Mouse (Mus musculus): ENCODE measurements at regions not wholly inside any gene's neighbourhood (a gene's known extent, or its start where the extent isn't known, plus 50 kb on each side); places are given as distances from the start of the nearest gene placed in this dataset.

DNA sequence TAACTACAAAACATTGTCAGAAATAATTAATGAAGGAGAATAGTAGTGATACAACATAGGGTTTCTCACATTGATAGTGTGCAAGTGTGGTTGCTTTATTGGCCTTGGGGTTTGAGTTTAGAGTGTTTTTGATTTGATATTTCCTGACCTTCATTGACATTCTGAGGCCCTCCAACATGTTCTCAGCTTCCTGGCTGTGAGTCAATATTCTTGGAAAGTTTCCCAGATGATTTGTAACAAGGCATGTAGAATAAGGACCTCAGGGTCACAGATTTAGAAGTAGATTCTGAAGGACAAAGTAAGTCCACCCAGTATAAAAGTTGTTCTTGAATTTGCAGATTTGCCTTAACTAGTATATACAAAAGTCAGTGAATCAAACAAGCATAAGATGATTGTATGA is 969.7 kb upstream of the Pcdh9 start:
- DNase-seq = peak; percentile 55

- DNase-seq = peak; percentile 2
These were observed 978.5 kb upstream of the Pcdh9 start for GRCm38 (mm10) chr14:94869011-94869410.

- DNase-seq = no peak
These were observed 995.0 kb upstream of the 4921530L21Rik start for GRCm38 (mm10) chr14:94886054-94886453.

- DNase-seq = no peak
These were observed 985.7 kb upstream of the 4921530L21Rik start for GRCm38 (mm10) chr14:94895261-94895769.

- DNase-seq = no peak
These were observed 982.3 kb upstream of the 4921530L21Rik start for GRCm38 (mm10) chr14:94898667-94899281.

DNA sequence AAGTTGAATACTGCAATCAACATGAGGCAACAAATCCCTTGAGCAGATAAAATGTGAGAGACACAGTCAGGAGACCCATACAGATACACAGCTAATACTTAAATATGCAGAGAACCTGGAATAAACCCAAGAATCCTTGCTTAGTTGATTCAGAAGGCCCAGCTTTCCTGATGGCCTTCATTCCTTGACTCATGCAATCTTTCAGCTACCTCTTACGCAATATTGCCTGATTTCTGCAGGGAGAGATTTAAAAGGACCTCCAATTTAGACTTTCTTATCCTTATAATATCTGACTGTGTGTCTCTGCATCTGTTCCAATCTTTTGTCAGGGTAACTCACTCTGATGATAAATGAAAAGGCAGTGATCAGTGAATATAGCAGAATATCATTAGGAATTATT is 968.7 kb upstream of the 4921530L21Rik start:
- peak; percentile 58 for DNase-seq

DNA sequence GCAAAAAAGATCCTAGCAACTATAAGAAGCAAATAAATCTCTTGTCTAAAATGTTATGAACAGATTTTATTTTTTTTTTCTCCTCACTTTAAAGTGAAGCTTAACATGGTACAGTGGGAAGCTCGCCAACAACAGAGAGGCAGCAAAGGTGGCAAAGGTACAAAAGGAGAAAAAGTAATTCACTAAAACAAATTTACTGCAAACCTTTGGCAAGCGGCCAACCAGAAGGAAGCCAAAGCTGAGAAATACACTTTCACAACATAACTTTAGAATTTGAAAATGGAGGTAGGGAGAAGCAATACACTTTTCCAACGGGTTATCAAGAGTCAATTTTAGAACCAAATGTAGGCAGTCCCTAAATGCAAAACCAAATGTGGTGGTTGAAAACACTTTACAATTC is 939.6 kb upstream of the 4921530L21Rik start:
- no peak for DNase-seq
